Mouse (Mus musculus): ENCODE results near the gene Tpte. TPM values are rescaled to one million over a fixed set of nuclear protein-coding genes. Genes with fewer than 3 reads are reported as not detected.

Gene Tpte
- total and polyA plus RNA-seq, 3 experiments, result not detected

GRCm38 (mm10) chr8:22258946-22259450 lies 24.2 kb upstream of the Tpte start:
- no peaks in the 10 kb centered on the region for H3K27me3 ChIP-seq (ENCODE audit: control insufficient read depth in 1 of 2, insufficient read depth in 2 of 2, low read length in 2 of 2)
- no peaks in the 10 kb centered on the region for H3K79me2 ChIP-seq (ENCODE audit: control insufficient read depth, insufficient read depth, low read length, poor library complexity)
- TF ChIP-seq RAD21 (IDR thresholded peaks at IDR 0.05; ENCODE audit: low read depth, low read length), result no peak
- TF ChIP-seq TCF12 (IDR thresholded peaks at IDR 0.05; ENCODE audit: low read depth, low read length), result no peak
- no peak for TF ChIP-seq MYC (IDR thresholded peaks at IDR 0.05; ENCODE audit: low read depth, low read length)
- no peak for TF ChIP-seq ZC3H11A (IDR thresholded peaks at IDR 0.05; ENCODE audit: low read depth, low read length)
- no peak for TF ChIP-seq GABPA (IDR thresholded peaks at IDR 0.05; ENCODE audit: low read depth, low read length)
- no peak for TF ChIP-seq UBTF (IDR thresholded peaks at IDR 0.05; ENCODE audit: borderline replicate concordance, insufficient read depth, low read depth, low read length)
- no peak for TF ChIP-seq RCOR1 (IDR thresholded peaks at IDR 0.05; ENCODE audit: low read depth, low read length)
- TF ChIP-seq SMC3 (IDR thresholded peaks at IDR 0.05; ENCODE audit: low read depth, low read length), result no peak
- TF ChIP-seq ZNF384 (IDR thresholded peaks at IDR 0.05; ENCODE audit: low read depth, low read length), result no peak
- TF ChIP-seq HCFC1 (IDR thresholded peaks at IDR 0.05; ENCODE audit: low read depth, low read length), result no peak
- no peak for TF ChIP-seq BHLHE40 (IDR thresholded peaks at IDR 0.05; ENCODE audit: borderline replicate concordance, low read depth, low read length)
- TF ChIP-seq MAZ (IDR thresholded peaks at IDR 0.05; ENCODE audit: low read depth, low read length), result no peak
- no peak for TF ChIP-seq TBP (IDR thresholded peaks at IDR 0.05; ENCODE audit: low read depth, low read length)
- no peak for TF ChIP-seq MAX (IDR thresholded peaks at IDR 0.05; ENCODE audit: low read length)
- TF ChIP-seq MYB (IDR thresholded peaks at IDR 0.05; ENCODE audit: low read depth, low read length), result no peak
- no peak for TF ChIP-seq POLR2AphosphoS2 (IDR thresholded peaks at IDR 0.05; ENCODE audit: low read length)
- TF ChIP-seq ETS1 (IDR thresholded peaks at IDR 0.05; ENCODE audit: low read depth, low read length), result no peak
- no peak for TF ChIP-seq MEF2A (IDR thresholded peaks at IDR 0.05; ENCODE audit: extremely low read depth, insufficient replicate concordance, low read depth, low read length, poor library complexity, severe bottlenecking)
- no peak for TF ChIP-seq TAL1 (IDR thresholded peaks at IDR 0.05; ENCODE audit: low read length)
- no peak for TF ChIP-seq ZKSCAN1 (IDR thresholded peaks at IDR 0.05; ENCODE audit: low read depth, low read length)
- no peaks in the 10 kb centered on the region for H3K36me3 ChIP-seq (ENCODE audit: control insufficient read depth in 1 of 2, insufficient read depth in 2 of 2, low read length in 2 of 2)
- peaks cover 0 to 6% of the 10 kb centered on the region in 2 experiments; a peak in 2 of 4 replicates for H3K4me1 ChIP-seq (ENCODE audit: control insufficient read depth in 1 of 2, insufficient read depth in 2 of 2, low read length in 2 of 2)
- no peaks in the 10 kb centered on the region for H3K9me3 ChIP-seq (replicated peaks; ENCODE audit: insufficient read depth, low read length)
- no peak for DNase-seq (ENCODE audit: low read depth, low spot score)
- H3K9ac ChIP-seq (ENCODE audit: control insufficient read depth, low read depth, low read length, poor library complexity, severe bottlenecking), result no peak overlapping the region
- no peak overlapping the region for H3K4me3 ChIP-seq (ENCODE audit: control insufficient read depth in 1 of 2, insufficient read depth in 1 of 2, low read depth in 2 of 2, low read length in 2 of 2)
- H3K27ac ChIP-seq (ENCODE audit: control insufficient read depth, low read depth, low read length), result no peak overlapping the region

DNA sequence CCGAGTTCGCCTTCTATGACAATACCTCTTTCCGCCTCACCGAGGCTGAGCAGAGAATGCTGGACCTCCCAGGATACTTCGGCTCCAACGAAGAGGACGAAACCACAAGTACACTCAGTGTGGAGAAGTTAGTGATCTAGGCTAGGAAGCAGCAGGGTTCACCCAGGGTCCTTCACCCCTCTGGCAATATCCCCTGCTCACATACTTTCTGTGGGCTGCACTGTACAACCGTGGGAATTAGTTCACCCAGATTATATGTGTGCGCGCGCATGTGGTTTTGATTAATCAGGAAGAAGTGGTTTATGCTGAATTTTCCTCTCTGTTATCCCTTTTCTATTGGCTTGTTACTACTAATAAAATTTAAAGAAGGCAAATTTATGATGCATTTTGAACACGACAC lies 23.7 kb upstream of the Tpte start:
- Histone ChIP-seq H3K79me2 (ENCODE audit: control insufficient read depth, insufficient read depth, low read length, poor library complexity) (no peaks in the 10 kb centered on the region), H3K27me3 (ENCODE audit: control insufficient read depth in 1 of 2, insufficient read depth in 2 of 2, low read length in 2 of 2) (no peaks in the 10 kb centered on the region), H3K9me3 (replicated peaks; ENCODE audit: insufficient read depth, low read length) (no peaks in the 10 kb centered on the region), H3K36me3 (ENCODE audit: control insufficient read depth in 1 of 2, insufficient read depth in 2 of 2, low read length in 2 of 2) (no peaks in the 10 kb centered on the region), H3K4me1 (ENCODE audit: control insufficient read depth in 1 of 2, insufficient read depth in 2 of 2, low read length in 2 of 2) (peaks cover 0 to 6% of the 10 kb centered on the region in 2 experiments; a peak in 2 of 4 replicates), H3K9ac (ENCODE audit: control insufficient read depth, low read depth, low read length, poor library complexity, severe bottlenecking) (no peak overlapping the region), H3K27ac (ENCODE audit: control insufficient read depth, low read depth, low read length) (no peak overlapping the region), H3K4me3 (ENCODE audit: control insufficient read depth in 1 of 2, insufficient read depth in 1 of 2, low read depth in 2 of 2, low read length in 2 of 2) (no peak overlapping the region)
- no peak for DNase-seq (ENCODE audit: low read depth, low spot score)
- TF ChIP-seq GATA1 (IDR thresholded peaks at IDR 0.05; ENCODE audit: low read depth, low read length) (no peak), NRF1 (IDR thresholded peaks at IDR 0.05; ENCODE audit: insufficient read depth, low read depth, low read length, poor library complexity, severe bottlenecking) (no peak), CHD1 (IDR thresholded peaks at IDR 0.05; ENCODE audit: low read depth, low read length) (no peak), BHLHE40 (IDR thresholded peaks at IDR 0.05; ENCODE audit: borderline replicate concordance, low read depth, low read length) (no peak), MEF2A (IDR thresholded peaks at IDR 0.05; ENCODE audit: extremely low read depth, insufficient replicate concordance, low read depth, low read length, poor library complexity, severe bottlenecking) (no peak), ETS1 (IDR thresholded peaks at IDR 0.05; ENCODE audit: low read depth, low read length) (no peak), POLR2A (IDR thresholded peaks at IDR 0.05; ENCODE audit: control insufficient read depth in 1 of 2, insufficient read depth in 1 of 2, low read depth in 1 of 2, low read length in 2 of 2, poor library complexity in 1 of 2) (no peak)

All from MEL (cell line).